Mouse (Mus musculus): ENCODE measurements around the gene Hdgfl2. TPM values are rescaled to one million over a fixed set of nuclear protein-coding genes. Genes with fewer than 3 reads are reported as not detected.
"Not testable (repeated sequence)": the region's sequence is repeated elsewhere in the genome, so short reads cannot be mapped to it uniquely, and the experiment has no call there.

Gene Hdgfl2
- polyA plus RNA-seq, 2 experiments, result 26.0 to 29.5 TPM

DNA sequence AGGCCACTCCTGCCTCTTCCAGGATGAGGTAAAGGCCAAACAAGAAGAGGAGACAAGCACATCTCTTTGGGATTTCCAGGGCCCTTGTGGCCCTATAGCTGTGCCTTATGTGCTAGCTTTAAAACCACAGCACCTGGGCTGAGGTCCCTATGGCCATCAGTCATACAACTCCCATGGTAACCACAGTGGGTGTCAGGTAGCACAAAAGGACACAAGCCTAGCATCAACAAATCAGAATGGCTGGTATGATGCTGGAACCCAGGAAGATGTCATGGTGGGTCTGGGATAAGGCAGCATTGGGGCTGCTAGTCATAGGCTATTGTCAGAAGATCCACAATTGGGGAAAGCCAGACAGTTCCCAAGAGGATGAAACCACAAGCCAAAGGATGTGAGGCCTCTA, 8.3 kb upstream of the Hdgfl2 start:
- Histone ChIP-seq H3K36me3 (replicated peaks; ENCODE audit: control insufficient read depth, insufficient read depth, low read depth) (peaks cover 45% of the 10 kb centered on the region), H3K4me3 (ENCODE audit: insufficient read depth in 1 of 2, low read depth in 2 of 2, low read length in 2 of 2) (no peak overlapping the region), H3K4me2 (ENCODE audit: low read depth) (no peak overlapping the region), H3K27me3 (ENCODE audit: control insufficient read depth, insufficient read depth, low read length) (no peaks in the 10 kb centered on the region), H3K27ac (no peak overlapping the region), H3K9me3 (ENCODE audit: control insufficient read depth, low read length) (no peaks in the 10 kb centered on the region), H3K9ac (replicated peaks) (no peak overlapping the region), H3K4me1 (replicated peaks; ENCODE audit: control insufficient read depth in 2 of 2, insufficient read depth in 2 of 2, low read length in 1 of 2) (peaks cover 14 to 18% of the 10 kb centered on the region in 2 experiments; a peak in 3 of 4 replicates)
- ATAC-seq (ENCODE audit: insufficient read depth) (no peak), DNase-seq (ENCODE audit: low read depth in 3 of 3, low spot score in 3 of 3) (no peak)
- no peak for TF ChIP-seq EP300 (IDR thresholded peaks at IDR 0.05; ENCODE audit: low read depth)
- TF ChIP-seq CTCF (IDR thresholded peaks at IDR 0.05; ENCODE audit: low read depth), result no peak

DNA sequence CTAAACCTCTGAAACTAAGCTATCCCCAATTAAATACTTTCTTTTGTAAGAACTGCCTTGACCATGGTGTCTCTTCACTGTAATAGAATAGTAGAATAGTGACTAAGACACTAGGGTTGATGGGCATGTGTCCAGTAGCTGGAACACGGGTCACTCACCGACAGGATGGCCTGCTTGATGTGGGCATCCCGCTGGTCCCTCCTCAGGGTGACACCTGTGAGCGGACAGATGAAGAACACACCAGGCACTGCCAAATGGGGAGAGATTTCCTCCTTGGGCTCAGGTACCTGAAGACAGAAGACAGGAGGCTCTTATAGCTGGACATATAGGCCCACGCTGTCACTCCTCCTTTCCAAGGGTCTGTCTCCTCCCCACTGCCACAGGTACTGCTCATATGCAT, 7.2 kb upstream of the Hdgfl2 start:
- Histone ChIP-seq H3K36me3 (replicated peaks; ENCODE audit: control insufficient read depth, insufficient read depth, low read depth) (peaks cover 34% of the 10 kb centered on the region), H3K27me3 (ENCODE audit: control insufficient read depth, insufficient read depth, low read length) (no peaks in the 10 kb centered on the region), H3K4me2 (ENCODE audit: low read depth) (no peak overlapping the region), H3K9ac (replicated peaks) (no peak overlapping the region), H3K27ac (no peak overlapping the region), H3K4me3 (ENCODE audit: insufficient read depth in 1 of 2, low read depth in 2 of 2, low read length in 2 of 2) (no peak overlapping the region), H3K4me1 (replicated peaks; ENCODE audit: control insufficient read depth in 2 of 2, insufficient read depth in 2 of 2, low read length in 1 of 2) (peaks cover 14 to 18% of the 10 kb centered on the region in 2 experiments; a peak in 3 of 4 replicates), H3K9me3 (ENCODE audit: control insufficient read depth, low read length) (no peaks in the 10 kb centered on the region)
- TF ChIP-seq EP300 (IDR thresholded peaks at IDR 0.05; ENCODE audit: low read depth) (no peak), CTCF (IDR thresholded peaks at IDR 0.05; ENCODE audit: low read depth) (no peak)
- DNase-seq (ENCODE audit: low read depth in 3 of 3, low spot score in 3 of 3) (no peak), ATAC-seq (ENCODE audit: insufficient read depth) (no peak)
- 86% methylated on average over 5 of the region's 5 CpGs for WGBS (ENCODE audit: insufficient replicate concordance)

DNA sequence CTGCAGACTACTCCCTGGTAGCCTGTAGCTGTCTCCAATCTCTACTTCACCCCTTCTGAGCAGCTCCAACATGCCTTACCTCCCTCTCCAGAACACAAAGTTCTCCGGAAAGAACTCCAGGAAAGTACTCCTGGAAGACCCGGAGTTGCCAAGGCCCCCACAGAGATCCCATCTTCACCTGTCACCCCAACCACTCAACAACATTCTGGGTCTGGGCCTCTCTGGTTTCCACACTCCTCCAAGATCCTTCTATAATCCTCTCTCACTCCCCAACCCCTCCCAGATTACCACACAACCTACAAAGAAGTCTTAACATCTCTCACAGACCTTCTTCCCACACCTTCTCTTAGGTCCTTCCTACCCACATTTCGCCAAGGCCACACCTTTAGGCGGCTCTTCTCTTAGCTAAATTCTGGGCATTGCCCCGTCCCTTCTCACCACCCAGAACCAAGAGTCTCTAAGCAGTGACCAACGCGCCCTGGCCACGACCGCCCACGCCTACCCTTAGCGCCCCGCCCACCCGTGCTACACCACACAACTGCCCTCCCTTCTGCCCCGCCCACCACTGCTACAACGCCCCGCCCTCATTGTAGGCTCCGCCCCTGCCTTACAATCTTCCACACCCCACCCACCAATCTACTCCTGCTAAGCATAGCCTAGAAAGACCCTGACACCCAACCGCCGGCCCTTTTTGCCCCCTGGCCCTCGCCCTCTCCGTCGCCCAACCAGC, 5.2 kb upstream of the Hdgfl2 start:
- H3K4me3 ChIP-seq (ENCODE audit: insufficient read depth in 1 of 2, low read depth in 2 of 2, low read length in 2 of 2), result peak overlapping the region; percentile 70 to 87
- ATAC-seq (ENCODE audit: insufficient read depth) (peak; percentile 33), DNase-seq (ENCODE audit: low read depth in 3 of 3, low spot score in 3 of 3) (peak; percentile 74 to 84 (median 75))
- peak overlapping the region; percentile 75 for H3K9ac ChIP-seq (replicated peaks)
- WGBS (ENCODE audit: insufficient replicate concordance), result 7% methylated on average over 22 of the region's 22 CpGs
- H3K27me3 ChIP-seq (ENCODE audit: control insufficient read depth, insufficient read depth, low read length), result no peaks in the 10 kb centered on the region
- peaks cover 17 to 22% of the 10 kb centered on the region in 2 experiments for H3K4me1 ChIP-seq (replicated peaks; ENCODE audit: control insufficient read depth in 2 of 2, insufficient read depth in 2 of 2, low read length in 1 of 2)
- H3K36me3 ChIP-seq (replicated peaks; ENCODE audit: control insufficient read depth, insufficient read depth, low read depth), result peaks cover 14% of the 10 kb centered on the region
- peak overlapping the region; percentile 97 for H3K4me2 ChIP-seq (ENCODE audit: low read depth)
- TF ChIP-seq CTCF (IDR thresholded peaks at IDR 0.05; ENCODE audit: low read depth), result no peak
- H3K9me3 ChIP-seq (ENCODE audit: control insufficient read depth, low read length), result no peaks in the 10 kb centered on the region
- H3K27ac ChIP-seq, result peak overlapping the region; percentile 93

DNA sequence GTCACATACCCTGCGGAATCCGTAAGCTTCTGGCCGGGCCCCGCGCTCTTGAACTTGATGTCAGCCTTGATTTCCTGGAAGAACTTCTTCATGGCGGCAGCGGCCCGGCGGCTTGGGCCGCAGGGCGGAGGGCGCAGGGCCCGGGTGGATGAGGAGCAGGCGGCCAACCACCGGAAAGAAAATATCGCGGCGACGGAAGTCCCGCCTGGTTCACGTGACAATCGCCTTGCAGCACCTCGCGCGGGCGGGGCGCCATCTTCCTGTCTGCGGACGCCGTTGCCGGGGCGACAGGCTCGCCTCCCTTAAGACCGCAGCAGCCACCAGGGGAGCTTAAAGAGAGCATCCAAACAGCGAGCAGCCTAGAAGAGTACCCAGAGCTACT, 4.6 kb upstream of the Hdgfl2 start, which contains the start of gene Ubxn6:
TSS of gene Ubxn6 (minus strand) at position 202 of the 382 bp plus-strand sequence.
- 0% methylated on average over 35 of the region's 35 CpGs for WGBS (ENCODE audit: insufficient replicate concordance)
- H3K27ac ChIP-seq, result peak within 1 kb of the TSS; percentile 93
- DNase-seq (ENCODE audit: low read depth in 3 of 3, low spot score in 3 of 3) (peak; percentile 87 to 90 (median 90)), ATAC-seq (ENCODE audit: insufficient read depth) (peak; percentile 27)
- H3K9ac ChIP-seq (replicated peaks), result peak within 1 kb of the TSS; percentile 75
- H3K4me2 ChIP-seq (ENCODE audit: low read depth), result peak within 1 kb of the TSS; percentile 97
- H3K9me3 ChIP-seq (ENCODE audit: control insufficient read depth, low read length), result no peaks in the 10 kb centered on the region
- H3K4me1 ChIP-seq (replicated peaks; ENCODE audit: control insufficient read depth in 2 of 2, insufficient read depth in 2 of 2, low read length in 1 of 2), result peaks cover 17 to 22% of the 10 kb centered on the region in 2 experiments
- peak; percentile 70 for TF ChIP-seq CTCF (IDR thresholded peaks at IDR 0.05; ENCODE audit: low read depth)
- TF ChIP-seq EP300 (IDR thresholded peaks at IDR 0.05; ENCODE audit: low read depth), result 0 out of 2 replicates have a peak, but pooled peaks have one; percentile 29
- peaks cover 9% of the 10 kb centered on the region; the same call in 1 of the 2 replicates for H3K36me3 ChIP-seq (replicated peaks; ENCODE audit: control insufficient read depth, insufficient read depth, low read depth)
- H3K4me3 ChIP-seq (ENCODE audit: insufficient read depth in 1 of 2, low read depth in 2 of 2, low read length in 2 of 2), result peak within 1 kb of the TSS; percentile 70 to 87
- H3K27me3 ChIP-seq (ENCODE audit: control insufficient read depth, insufficient read depth, low read length), result no peaks in the 10 kb centered on the region

DNA sequence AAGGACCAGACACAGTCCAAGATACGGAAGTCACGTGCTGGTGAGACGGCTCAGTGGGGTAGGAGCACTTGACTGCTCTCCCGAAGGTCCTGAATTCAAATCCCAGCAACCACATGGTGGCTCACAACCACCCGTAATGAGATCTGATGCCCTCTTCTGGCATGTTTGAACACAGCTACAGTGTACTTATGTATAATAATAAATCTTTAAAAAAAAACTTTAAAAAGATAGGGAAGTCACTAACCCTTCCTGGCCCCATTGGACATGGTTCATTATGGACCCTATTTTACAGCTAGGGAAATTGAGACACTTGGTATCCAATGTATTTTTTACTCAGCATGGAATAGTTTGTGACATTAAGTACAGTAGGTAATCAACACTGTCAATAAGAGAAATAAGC, 1.9 kb upstream of the Hdgfl2 start:
- Histone ChIP-seq H3K4me3 (ENCODE audit: insufficient read depth in 1 of 2, low read depth in 2 of 2, low read length in 2 of 2) (no peak overlapping the region), H3K27me3 (ENCODE audit: control insufficient read depth, insufficient read depth, low read length) (no peaks in the 10 kb centered on the region), H3K4me1 (replicated peaks; ENCODE audit: control insufficient read depth in 2 of 2, insufficient read depth in 2 of 2, low read length in 1 of 2) (peaks cover 26 to 30% of the 10 kb centered on the region in 2 experiments), H3K36me3 (replicated peaks; ENCODE audit: control insufficient read depth, insufficient read depth, low read depth) (peaks cover 5% of the 10 kb centered on the region), H3K9ac (replicated peaks) (no peak overlapping the region), H3K4me2 (ENCODE audit: low read depth) (no peak overlapping the region), H3K9me3 (ENCODE audit: control insufficient read depth, low read length) (no peaks in the 10 kb centered on the region), H3K27ac (no peak overlapping the region)
- no peak for TF ChIP-seq CTCF (IDR thresholded peaks at IDR 0.05; ENCODE audit: low read depth)
- TF ChIP-seq EP300 (IDR thresholded peaks at IDR 0.05; ENCODE audit: low read depth), result no peak
- WGBS (ENCODE audit: insufficient replicate concordance), result 75% methylated on average over 5 of the region's 5 CpGs
- ATAC-seq (ENCODE audit: insufficient read depth) (no peak), DNase-seq (ENCODE audit: low read depth in 3 of 3, low spot score in 3 of 3) (no peak)

DNA sequence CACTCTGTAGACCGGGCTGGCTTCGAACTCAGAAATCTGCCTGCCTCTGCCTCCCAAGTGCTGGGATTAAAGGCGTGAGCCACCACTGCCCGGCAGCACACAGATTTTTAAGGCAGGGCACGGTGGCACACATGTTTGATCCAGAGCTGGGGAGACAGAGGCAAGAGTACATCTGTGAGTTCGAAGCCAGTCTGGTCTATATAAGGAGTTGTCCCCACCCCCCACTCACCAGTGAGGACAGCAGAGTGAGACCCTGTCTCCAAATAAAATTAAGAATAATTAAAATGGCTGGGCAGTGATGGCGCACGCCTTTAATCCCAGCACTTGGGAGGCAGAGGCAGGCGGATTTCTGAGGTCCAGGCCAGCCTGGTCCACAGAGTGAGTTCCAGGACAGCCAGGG, 1.1 kb upstream of the Hdgfl2 start:
- 57% methylated on average over 9 of the region's 9 CpGs for WGBS (ENCODE audit: insufficient replicate concordance)
- ATAC-seq (ENCODE audit: insufficient read depth); DNase-seq (ENCODE audit: low read depth in 3 of 3, low spot score in 3 of 3); H3K9me3 ChIP-seq (ENCODE audit: control insufficient read depth, low read length); H3K9ac ChIP-seq (replicated peaks); H3K27me3 ChIP-seq (ENCODE audit: control insufficient read depth, insufficient read depth, low read length); H3K36me3 ChIP-seq (replicated peaks; ENCODE audit: control insufficient read depth, insufficient read depth, low read depth): not testable (repeated sequence)
- Histone ChIP-seq H3K4me2 (ENCODE audit: low read depth) (peak overlapping the region; percentile 56), H3K27ac (peak overlapping the region; percentile 37), H3K4me1 (replicated peaks; ENCODE audit: control insufficient read depth in 2 of 2, insufficient read depth in 2 of 2, low read length in 1 of 2) (peaks cover 26 to 30% of the 10 kb centered on the region in 2 experiments), H3K4me3 (ENCODE audit: insufficient read depth in 1 of 2, low read depth in 2 of 2, low read length in 2 of 2) (peak overlapping the region; percentile 28 to 39)

All from liver, embryonic 14.5 days (tissue).